Mouse (Mus musculus): Measurements from ENCODE around the gene Fam240a.

DNA sequence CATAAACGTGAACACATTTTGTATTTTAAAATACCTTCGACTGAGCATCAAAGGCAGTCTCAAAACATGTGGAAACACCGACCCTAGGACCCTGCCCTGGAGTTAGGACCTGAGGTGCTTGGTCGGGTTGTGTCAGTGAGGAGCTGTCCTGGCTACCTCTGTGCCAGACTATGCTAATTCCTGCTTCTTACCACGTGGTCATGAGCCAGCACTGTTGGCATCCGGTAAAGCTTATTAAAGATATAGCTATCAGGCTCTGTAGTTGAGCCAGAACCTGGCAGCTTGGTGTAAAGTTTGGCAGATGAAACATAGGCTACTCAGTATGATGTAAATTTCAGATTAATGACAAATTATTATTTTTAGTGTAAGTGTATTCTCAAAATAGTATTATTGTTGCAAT, 35.7 kb upstream of the Fam240a start:
- TF ChIP-seq POLR2A (IDR thresholded peaks at IDR 0.05; ENCODE audit: low read depth, low read length), result no peak
- no peak for TF ChIP-seq CTCF (IDR thresholded peaks at IDR 0.05; ENCODE audit: borderline replicate concordance, insufficient read depth, low read length)

Data from embryonic fibroblast, embryonic 13.5 days (primary cell).